16 mouse cellular contexts compared by ENCODE assay signal in the genomic region with DNA sequence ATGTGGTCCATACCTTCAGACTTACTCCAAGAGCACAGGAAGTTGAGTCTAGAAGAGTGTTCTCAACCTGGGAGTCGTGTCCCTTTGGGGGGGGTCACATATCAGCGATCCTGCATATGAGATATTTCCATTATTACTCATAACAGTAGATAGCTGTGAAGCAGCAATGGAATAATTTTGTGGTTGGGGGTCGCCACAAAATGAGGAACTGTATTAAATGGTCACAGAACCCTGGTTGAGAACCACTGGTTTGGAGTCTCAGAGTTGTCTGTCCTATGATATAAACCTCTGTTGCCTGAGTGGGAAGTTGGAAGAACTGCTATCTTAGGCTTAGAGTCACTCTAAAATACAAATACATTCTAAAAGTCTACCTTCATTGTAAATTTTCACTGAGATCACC. TPM values are rescaled to one million over a fixed set of nuclear protein-coding genes. Genes with fewer than 3 reads are reported as not detected.
A peak's percentile ranks its signal among the peaks of the same experiment; 100 is the strongest.
DNase-seq lines count a peak whose midpoint lies in the region; ATAC-seq and TF ChIP-seq lines count a peak whose summit lies in the region.
"Had no signal": no experiment of that assay in that cellular context is flagged by ENCODE, and none has a peak within 500 bp of the region (broad histone marks: within the 10 kb centered on the region; RNA-seq: fewer than 3 reads in every experiment).

No protein-coding gene starts in this region.

- no peak for DNase-seq in heart, postnatal 25 days (ENCODE audit: low spot score)
- no peak for DNase-seq in limb, embryonic 11.5 days (ENCODE audit: low spot score)
- no peak for DNase-seq in limb, embryonic 10.5 days (ENCODE audit: low spot score)
- peak; percentile 51 for DNase-seq in MEL (ENCODE audit: low read depth, low spot score)
- DNase-seq in induced T-regulatory cell, adult 2 months (ENCODE audit: low read depth), result peak; percentile 4
- DNase-seq in right cerebral cortex, postnatal 10 days (ENCODE audit: low spot score in 2 of 2), result no peak
- no peak for DNase-seq in ovary, adult 18-20 months (ENCODE audit: low spot score)
- DNase-seq: cerebellum, adult 8-10 months; gastrocnemius, postnatal 10 days; heart, postnatal 14 days had no signal

- peaks cover 56% of the 10 kb centered on the region for H3K9me3 ChIP-seq in heart, embryonic 13.5 days
- H3K9me3 ChIP-seq in limb, embryonic 11.5 days (ENCODE audit: control insufficient read depth, low read length), result peaks cover 42% of the 10 kb centered on the region
- H3K9me3 ChIP-seq in limb, embryonic 10.5 days (replicated peaks), result peaks cover 46% of the 10 kb centered on the region
- no peaks in the 10 kb centered on the region for H3K9me3 ChIP-seq in MEL (replicated peaks; ENCODE audit: insufficient read depth, low read length)

- WGBS in heart, embryonic 13.5 days, result 36% methylated on average over 3 of the region's 3 CpGs
- 53% methylated on average over 3 of the region's 3 CpGs for WGBS in limb, embryonic 11.5 days
- WGBS in limb, embryonic 10.5 days, result 56% methylated on average over 3 of the region's 3 CpGs

- intact Hi-C loops in heart, postnatal 25 days (cut with DNase I), result no loop called here

- H3K4me2 ChIP-seq in heart, embryonic 13.5 days, result no peak overlapping the region
- H3K4me2 ChIP-seq in limb, embryonic 11.5 days (ENCODE audit: low read depth, severe bottlenecking), result no peak overlapping the region

- no peak overlapping the region for H3K27ac ChIP-seq in heart, embryonic 13.5 days (replicated peaks)
- no peak overlapping the region for H3K27ac ChIP-seq in limb, embryonic 11.5 days (replicated peaks; ENCODE audit: low read depth, low read length)
- no peak overlapping the region for H3K27ac ChIP-seq in limb, embryonic 10.5 days
- no peak overlapping the region for H3K27ac ChIP-seq in MEL (ENCODE audit: control insufficient read depth, low read depth, low read length)
- H3K27ac ChIP-seq: liver, embryonic 14.5 days; macrophage had no signal

- H3K9ac ChIP-seq in heart, embryonic 13.5 days, result no peak overlapping the region
- H3K9ac ChIP-seq in limb, embryonic 11.5 days (ENCODE audit: low read length), result no peak overlapping the region
- H3K9ac ChIP-seq in MEL (ENCODE audit: control insufficient read depth, low read depth, low read length, poor library complexity, severe bottlenecking), result no peak overlapping the region
- H3K9ac ChIP-seq: liver, embryonic 14.5 days had no signal

- no peak for TF ChIP-seq RAD21 in MEL (IDR thresholded peaks at IDR 0.05; ENCODE audit: low read depth, low read length)

- no peaks in the 10 kb centered on the region for H3K79me2 ChIP-seq in MEL (ENCODE audit: control insufficient read depth, insufficient read depth, low read length, poor library complexity)

- no peaks in the 10 kb centered on the region for H3K4me1 ChIP-seq in heart, embryonic 13.5 days
- no peaks in the 10 kb centered on the region for H3K4me1 ChIP-seq in limb, embryonic 11.5 days (ENCODE audit: control insufficient read depth, insufficient read depth, low read length)
- H3K4me1 ChIP-seq in limb, embryonic 10.5 days, result no peaks in the 10 kb centered on the region
- no peaks in the 10 kb centered on the region for H3K4me1 ChIP-seq in MEL (ENCODE audit: control insufficient read depth in 1 of 2, insufficient read depth in 2 of 2, low read length in 2 of 2)

- no peak overlapping the region for H3K4me3 ChIP-seq in heart, embryonic 13.5 days
- no peak overlapping the region for H3K4me3 ChIP-seq in limb, embryonic 11.5 days (ENCODE audit: low read depth, low read length)
- H3K4me3 ChIP-seq in limb, embryonic 10.5 days, result no peak overlapping the region
- no peak overlapping the region for H3K4me3 ChIP-seq in MEL (ENCODE audit: control insufficient read depth in 1 of 2, insufficient read depth in 1 of 2, low read depth in 2 of 2, low read length in 2 of 2)

- no peaks in the 10 kb centered on the region for H3K27me3 ChIP-seq in heart, embryonic 13.5 days (replicated peaks)
- no peaks in the 10 kb centered on the region for H3K27me3 ChIP-seq in limb, embryonic 11.5 days (ENCODE audit: control insufficient read depth, insufficient read depth, low read length)
- no peaks in the 10 kb centered on the region for H3K27me3 ChIP-seq in limb, embryonic 10.5 days (ENCODE audit: low read depth, poor library complexity, severe bottlenecking)
- H3K27me3 ChIP-seq in MEL (ENCODE audit: control insufficient read depth in 1 of 2, insufficient read depth in 2 of 2, low read length in 2 of 2), result no peaks in the 10 kb centered on the region

- ATAC-seq in heart, embryonic 13.5 days (ENCODE audit: extremely low read depth, insufficient number of reproducible peaks, low FRiP score, low TSS enrichment), result 0 out of 2 replicates have a peak, but pooled peaks have one; percentile 2
- ATAC-seq in limb, embryonic 11.5 days (ENCODE audit: insufficient number of reproducible peaks, low FRiP score, low TSS enrichment, low read depth), result peak; percentile 9; the same call in 1 of the 2 replicates

- H3K36me3 ChIP-seq in heart, embryonic 13.5 days, result no peaks in the 10 kb centered on the region
- H3K36me3 ChIP-seq in limb, embryonic 11.5 days (ENCODE audit: control insufficient read depth, insufficient read depth, low read length), result no peaks in the 10 kb centered on the region
- no peaks in the 10 kb centered on the region for H3K36me3 ChIP-seq in limb, embryonic 10.5 days
- H3K36me3 ChIP-seq in MEL (ENCODE audit: control insufficient read depth in 1 of 2, insufficient read depth in 2 of 2, low read length in 2 of 2), result no peaks in the 10 kb centered on the region

- TF ChIP-seq POLR2A in MEL (IDR thresholded peaks at IDR 0.05; ENCODE audit: control insufficient read depth in 1 of 2, insufficient read depth in 1 of 2, low read depth in 1 of 2, low read length in 2 of 2, poor library complexity in 1 of 2), result no peak

- TF ChIP-seq EP300 in MEL (IDR thresholded peaks at IDR 0.05; ENCODE audit: low read depth in 1 of 2, low read length in 2 of 2), result peak; percentile 10 to 45; a peak in 1 of 4 replicates

- no peak for TF ChIP-seq CTCF in MEL (IDR thresholded peaks at IDR 0.05 in 2 of 3, conservative IDR thresholded peaks at IDR 0.05 in 1 of 3; ENCODE audit: control insufficient read depth in 1 of 3, insufficient read depth in 1 of 3, low read depth in 2 of 3, low read length in 3 of 3, poor library complexity in 1 of 3, severe bottlenecking in 1 of 3)

TF ChIP-seq in MEL, 35 proteins besides CTCF, POLR2A, EP300 and RAD21:
- TF ChIP-seq TBP (IDR thresholded peaks at IDR 0.05; ENCODE audit: low read depth, low read length), result no peak
- TF ChIP-seq GATA1 (IDR thresholded peaks at IDR 0.05; ENCODE audit: low read depth, low read length), result peak; percentile 41; the same call in 1 of the 2 replicates

RNA-seq across cellular contexts. Expression of gene Trpm8, which starts 32.4 kb away (rescaled TPM):
- 0.03 and 0.04 TPM in 2 replicates for polyA plus RNA-seq in heart, embryonic 13.5 days (2015; fragmentation: Nextera tagmentation; extraction: Ambion mirVana)
- not detected for total RNA-seq in heart, postnatal 25 days (2021)
- not detected in 2 replicates for polyA plus RNA-seq in limb, embryonic 11.5 days (2014; fragmentation: Nextera tagmentation; extraction: Ambion mirVana)
- not detected in 2 replicates for polyA plus RNA-seq in limb, embryonic 10.5 days (2016; fragmentation: Nextera tagmentation; extraction: Ambion mirVana)
- total RNA-seq in MEL (2012; rRNA removed), result not detected in 2 replicates
- polyA plus RNA-seq in MEL (2012; ENCODE audit: insufficient read depth in 1 of 2, insufficient read length in 2 of 2, low read depth in 1 of 2, low replicate concordance in 2 of 2, missing spikeins in 1 of 2), result not detected
- total RNA-seq: adrenal gland, adult 18-20 months; gastrocnemius, postnatal 10 days; heart, postnatal 14 days had no signal
- polyA plus RNA-seq: forebrain, embryonic 11.5 days; large intestine, adult 2 months; liver, embryonic 14.5 days; macrophage had no signal

RNA-seq across cellular contexts. Expression of gene Hjurp, which starts 32.5 kb away (rescaled TPM):
- 102 and 106 TPM in 2 replicates for polyA plus RNA-seq in heart, embryonic 13.5 days (2015; fragmentation: Nextera tagmentation; extraction: Ambion mirVana)
- 10 to 100 TPM; 14.5 to 14.6 TPM for total RNA-seq in heart, postnatal 25 days (2021)
- polyA plus RNA-seq in limb, embryonic 11.5 days (2014; fragmentation: Nextera tagmentation; extraction: Ambion mirVana), result 174 and 204 TPM in 2 replicates
- 206 and 245 TPM in 2 replicates for polyA plus RNA-seq in limb, embryonic 10.5 days (2016; fragmentation: Nextera tagmentation; extraction: Ambion mirVana)
- 58.6 and 59.4 TPM in 2 replicates for total RNA-seq in MEL (2012; rRNA removed)
- polyA plus RNA-seq in MEL (2012; ENCODE audit: insufficient read depth in 1 of 2, insufficient read length in 2 of 2, low read depth in 1 of 2, low replicate concordance in 2 of 2, missing spikeins in 1 of 2), result 100 to 1,000 TPM in 1 of 2 experiments, 10 to 100 TPM in 1; 76.3 to 103 TPM

Comparison
In these comparisons a context has a peak if more than half of its experiments do, and no peak if none do; other contexts are left out.
1. DNase-seq: peak in MEL (single experiment) and induced T-regulatory cell, adult 2 months (single experiment); none in heart, postnatal 25 days (single experiment), limb, embryonic 11.5 days (single experiment), limb, embryonic 10.5 days (single experiment), right cerebral cortex, postnatal 10 days (0 of 2) and ovary, adult 18-20 months (single experiment).